Mouse (Mus musculus) cerebellum, adult 9-11 months (tissue): ENCODE measurements around the gene Mypn.

Experiments
- DNase-seq: peaks from one replicate; pipeline ENCODE4 v3.0.0; 2022

The Mypn gene

GRCm38 (mm10) chr10:63203728-63204127, at the start of gene Mypn:
Gene Mypn, minus strand, starts transcription at chr10:63203952.
- DNase-seq: no peak

GRCm38 (mm10) chr10:63248421-63248820, 44.7 kb upstream of the Mypn start:
- DNase-seq: no peak

GRCm38 (mm10) chr10:63247457-63247856, 43.7 kb upstream of the Mypn start:
- no peak for DNase-seq

- DNase-seq: no peak
Observed at GRCm38 (mm10) chr10:63245846-63246245, 42.1 kb upstream of the Mypn start.

- peak; percentile 28 for DNase-seq
Observed at GRCm38 (mm10) chr10:63244746-63245145, 41.0 kb upstream of the Mypn start.

- no peak for DNase-seq
Observed at GRCm38 (mm10) chr10:63244055-63244671, 40.4 kb upstream of the Mypn start.

GRCm38 (mm10) chr10:63243493-63244054, 39.8 kb upstream of the Mypn start, which contains the start of gene Herc4:
Gene Herc4, plus strand, starts transcription at chr10:63243810.
- peak; percentile 94 for DNase-seq

GRCm38 (mm10) chr10:63242798-63243435, 39.2 kb upstream of the Mypn start:
- peak; percentile 13 for DNase-seq

- peak; percentile 11 for DNase-seq
Observed at GRCm38 (mm10) chr10:63240868-63241271, 37.1 kb upstream of the Mypn start.

GRCm38 (mm10) chr10:63239848-63240247, 36.1 kb upstream of the Mypn start:
- DNase-seq: no peak

GRCm38 (mm10) chr10:63238090-63238489, 34.3 kb upstream of the Mypn start:
- DNase-seq: no peak

- no peak for DNase-seq
Observed at GRCm38 (mm10) chr10:63237206-63237605, 33.5 kb upstream of the Mypn start.

- DNase-seq: no peak
Observed at GRCm38 (mm10) chr10:63236663-63237062, 32.9 kb upstream of the Mypn start.

- DNase-seq: no peak
Observed at GRCm38 (mm10) chr10:63235889-63236288, 32.1 kb upstream of the Mypn start.

- DNase-seq: no peak
Observed at GRCm38 (mm10) chr10:63234133-63234532, 30.4 kb upstream of the Mypn start.

- DNase-seq: no peak
Observed at GRCm38 (mm10) chr10:63231630-63232029, 27.9 kb upstream of the Mypn start.

GRCm38 (mm10) chr10:63230854-63231253, 27.1 kb upstream of the Mypn start:
- DNase-seq: no peak

- DNase-seq: no peak
Observed at GRCm38 (mm10) chr10:63230266-63230665, 26.5 kb upstream of the Mypn start.

GRCm38 (mm10) chr10:63224341-63224740, 20.6 kb upstream of the Mypn start:
- DNase-seq: no peak

GRCm38 (mm10) chr10:63221081-63221783, 17.5 kb upstream of the Mypn start:
- no peak for DNase-seq

GRCm38 (mm10) chr10:63208871-63209270, 5.1 kb upstream of the Mypn start:
- DNase-seq: no peak

- no peak for DNase-seq
Observed at GRCm38 (mm10) chr10:63203002-63203401, 750 bp downstream of the Mypn start.

- no peak for DNase-seq
Observed at GRCm38 (mm10) chr10:63201534-63201933, 2.2 kb downstream of the Mypn start.

GRCm38 (mm10) chr10:63199008-63199407, 4.7 kb downstream of the Mypn start:
- DNase-seq: no peak
